Mouse (Mus musculus) skeletal muscle tissue, adult 2 months (tissue): ENCODE data around the gene Sema4d.

Experiments
- DNase-seq: peaks from one replicate; pipeline ENCODE4 v3.0.0-alpha.2; 2012; ENCODE audit warnings: low read depth, low spot score

Sema4d gene

GRCm38 (mm10) chr13:51642171-51642778 lies 151.3 kb downstream of the Sema4d start:
- DNase-seq = no peak

- no peak for DNase-seq
Observed at GRCm38 (mm10) chr13:51641424-51641823, 152.1 kb downstream of the Sema4d start.

- no peak for DNase-seq
Observed at GRCm38 (mm10) chr13:51638958-51639357, 154.6 kb downstream of the Sema4d start.
